Mouse (Mus musculus): Measurements from ENCODE around the gene Cyba. TPM values are rescaled to one million over a fixed set of nuclear protein-coding genes. Genes with fewer than 3 reads are reported as not detected.
A peak's percentile ranks its signal among the peaks of the same experiment; 100 is the strongest.

Cyba gene
- total and polyA plus RNA-seq, 3 experiments = 450 to 1,119 (median 848) TPM

DNA sequence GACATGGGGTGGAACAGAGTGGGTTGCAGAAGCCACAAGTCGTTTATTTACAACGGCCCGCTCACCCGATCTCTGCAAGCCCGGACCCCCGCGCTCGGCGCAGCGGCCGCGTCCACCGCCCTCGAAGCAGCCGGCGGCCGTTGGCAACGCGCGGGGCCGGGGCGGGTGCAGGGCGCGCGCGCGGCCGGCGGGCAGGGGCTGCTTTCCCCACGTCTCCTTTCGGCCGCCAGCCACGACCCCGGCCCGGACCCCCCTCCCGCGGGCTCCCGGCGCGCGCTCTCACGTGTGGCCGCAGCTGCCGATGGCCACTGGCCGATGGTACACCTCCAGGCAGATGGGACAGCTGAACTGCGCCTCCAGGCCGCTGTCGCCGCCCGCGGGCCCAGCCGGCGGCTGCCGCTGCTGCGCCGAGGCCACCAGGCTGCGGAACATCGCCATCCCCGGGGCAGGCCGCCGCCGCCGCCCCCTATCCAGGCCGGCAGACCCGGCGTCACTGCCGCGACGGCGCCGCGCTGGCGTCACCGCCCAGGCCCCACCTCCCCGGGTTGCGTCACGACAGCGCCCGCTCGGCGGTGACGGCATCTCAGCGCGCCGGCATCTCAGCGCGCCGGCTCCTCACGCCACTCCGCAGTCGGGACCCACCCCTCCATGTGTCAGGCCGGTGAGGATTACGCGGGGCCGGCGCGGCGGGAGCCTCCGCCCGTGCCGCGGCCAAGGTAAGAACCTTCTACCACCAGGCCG, 43.0 kb upstream of the Cyba start, which contains the start of the genes Rnf166 and Ctu2 (continued):
- TF ChIP-seq E2F4 (IDR thresholded peaks at IDR 0.05; ENCODE audit: insufficient replicate concordance, low read depth, low read length) (no peak), TBP (conservative IDR thresholded peaks at IDR 0.05; ENCODE audit: low read depth, low read length) (no peak), SIN3A (IDR thresholded peaks at IDR 0.05; ENCODE audit: low read length) (peak; percentile 99), EP300 (IDR thresholded peaks at IDR 0.05; ENCODE audit: low read length) (no peak), ZMIZ1 (IDR thresholded peaks at IDR 0.05; ENCODE audit: low read depth, low read length) (peak; percentile 69; the same call in 1 of the 2 replicates), ZC3H11A (IDR thresholded peaks at IDR 0.05; ENCODE audit: low read depth, low read length) (no peak), CHD2 (IDR thresholded peaks at IDR 0.05; ENCODE audit: low read length) (0 out of 2 replicates have a peak, but pooled peaks have one; percentile 21), USF2 (conservative IDR thresholded peaks at IDR 0.05; ENCODE audit: low read depth, low read length) (no peak), HCFC1 (IDR thresholded peaks at IDR 0.05; ENCODE audit: low read depth, low read length) (peak; percentile 87), MAFK (IDR thresholded peaks at IDR 0.05; ENCODE audit: insufficient replicate concordance, low read length) (no peak), TCF12 (IDR thresholded peaks at IDR 0.05; ENCODE audit: low read depth, low read length) (peak; percentile 81), USF1 (IDR thresholded peaks at IDR 0.05; ENCODE audit: low read depth, low read length) (no peak)

DNA sequence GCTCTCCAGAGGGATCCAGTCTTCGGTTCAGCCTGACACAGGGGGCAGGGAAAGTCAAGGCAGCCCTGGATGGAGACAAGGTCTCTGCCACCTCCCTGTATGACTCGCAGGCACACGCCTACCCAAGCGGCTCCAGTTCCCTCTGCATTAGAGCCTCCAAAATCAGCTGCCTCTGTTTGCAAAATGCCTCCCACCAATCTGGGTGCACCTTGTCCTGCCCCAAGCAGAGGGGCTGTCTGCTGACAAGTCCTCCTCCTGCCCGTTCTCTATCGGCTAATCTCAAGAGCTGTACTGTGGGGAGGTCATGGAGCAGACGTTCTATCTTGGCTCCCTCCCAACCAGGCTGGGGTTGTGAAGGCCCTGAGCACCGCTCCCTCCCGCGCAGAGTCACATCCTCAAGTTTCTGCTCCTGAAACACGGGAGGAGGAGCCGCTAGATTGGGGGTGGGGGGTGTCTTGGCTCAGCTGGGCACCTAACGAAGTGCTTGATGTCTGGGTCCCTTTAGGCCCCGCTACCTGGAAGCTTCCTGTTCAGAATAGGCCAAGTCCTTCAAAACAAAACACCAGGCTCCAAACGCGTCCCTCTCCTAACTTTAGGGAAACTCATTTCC, 42.3 kb upstream of the Cyba start:
- TF ChIP-seq ZMIZ1 (IDR thresholded peaks at IDR 0.05; ENCODE audit: low read depth, low read length) = no peak
- no peak for TF ChIP-seq JUN (IDR thresholded peaks at IDR 0.05; ENCODE audit: insufficient read depth, low read depth, low read length)
- no peak for TF ChIP-seq NELFE (IDR thresholded peaks at IDR 0.05; ENCODE audit: low read depth, low read length)
- no peak for TF ChIP-seq USF2 (conservative IDR thresholded peaks at IDR 0.05; ENCODE audit: low read depth, low read length)
- no peak for TF ChIP-seq JUND (conservative IDR thresholded peaks at IDR 0.05; ENCODE audit: low read depth, low read length)
- TF ChIP-seq CHD1 (IDR thresholded peaks at IDR 0.05; ENCODE audit: low read depth, low read length) = no peak
- TF ChIP-seq TCF12 (IDR thresholded peaks at IDR 0.05; ENCODE audit: low read depth, low read length) = no peak
- no peak for TF ChIP-seq CTCF (conservative IDR thresholded peaks at IDR 0.05 in 1 of 2, IDR thresholded peaks at IDR 0.05 in 1 of 2; ENCODE audit: low read depth in 2 of 2, low read length in 2 of 2)
- TF ChIP-seq MAX (IDR thresholded peaks at IDR 0.05; ENCODE audit: low read length) = no peak
- no peak for TF ChIP-seq MXI1 (IDR thresholded peaks at IDR 0.05; ENCODE audit: low read depth, low read length)
- no peak for TF ChIP-seq ETS1 (conservative IDR thresholded peaks at IDR 0.05; ENCODE audit: low read depth, low read length)
- TF ChIP-seq BHLHE40 (IDR thresholded peaks at IDR 0.05; ENCODE audit: low read depth, low read length) = no peak
- no peak for TF ChIP-seq IRF4 (IDR thresholded peaks at IDR 0.05; ENCODE audit: low read depth, low read length)
- TF ChIP-seq E2F4 (IDR thresholded peaks at IDR 0.05; ENCODE audit: insufficient replicate concordance, low read depth, low read length) = no peak
- Histone ChIP-seq H3K9ac (ENCODE audit: insufficient read depth, low read depth) (peak overlapping the region; percentile 86), H3K4me3 (replicated peaks in 1 of 3; ENCODE audit: low read depth in 2 of 3, low read length in 2 of 3, poor library complexity in 1 of 3) (peak overlapping the region; percentile 75 to 99 (median 94)), H3K27ac (ENCODE audit: insufficient read depth, low read depth) (no peak overlapping the region), H3K9me3 (replicated peaks; ENCODE audit: low read length) (no peaks in the 10 kb centered on the region), H3K36me3 (replicated peaks in 1 of 2; ENCODE audit: control insufficient read depth in 1 of 2, insufficient read depth in 1 of 2, low read length in 1 of 2) (peaks cover 28 to 67% of the 10 kb centered on the region in 2 experiments), H3K79me2 (replicated peaks; ENCODE audit: control insufficient read depth, extremely low read depth, insufficient read depth, poor library complexity, severe bottlenecking) (peaks cover 17% of the 10 kb centered on the region), H3K4me2 (ENCODE audit: insufficient read depth, low read depth, poor library complexity, severe bottlenecking) (peak overlapping the region; percentile 74), H3K27me3 (replicated peaks) (no peaks in the 10 kb centered on the region), H3K4me1 (ENCODE audit: control insufficient read depth in 1 of 2, insufficient read depth in 2 of 2) (peaks cover 15 to 37% of the 10 kb centered on the region in 2 experiments)
- dilution Hi-C loops (cut with MboI; ENCODE audit: extremely low pct_ligation_motif_present, extremely low pct_unique_long_range_greater_than_20kb, low sequenced_read_pairs) (no loop called here), in situ Hi-C loops (cut with MboI; ENCODE audit: low pct_ligation_motif_present, low pct_unique_long_range_greater_than_20kb, low sequenced_read_pairs) (no loop called here)
- peak; percentile 21 for DNase-seq (ENCODE audit: extremely low read depth)

Measured in CH12.LX (cell line).